Comparison of ENCODE assay signal across 19 mouse cellular contexts in genomic region chr5:43989017-43989416, GRCm38 (mm10). TPM values are rescaled to one million over a fixed set of nuclear protein-coding genes. Genes with fewer than 3 reads are reported as not detected.
DNase-seq lines count a peak whose midpoint lies in the region; ATAC-seq and TF ChIP-seq lines count a peak whose summit lies in the region.
"Had no signal": no experiment of that assay in that cellular context is flagged by ENCODE, and none has a peak within 500 bp of the region (broad histone marks: within the 10 kb centered on the region; RNA-seq: fewer than 3 reads in every experiment).

No protein-coding gene starts in this region.

- H3K9ac ChIP-seq in liver, adult 2 months (ENCODE audit: low read depth, low read length): no peak overlapping the region
- no peak overlapping the region for H3K9ac ChIP-seq in liver, embryonic 11.5 days (ENCODE audit: low read depth, low read length)
- H3K9ac ChIP-seq: embryonic facial prominence, embryonic 13.5 days; liver, embryonic 13.5 days; neural tube, embryonic 15.5 days had no signal

- H3K36me3 ChIP-seq in liver, adult 2 months (ENCODE audit: control insufficient read depth, insufficient read depth, low read length): no peaks in the 10 kb centered on the region
- H3K36me3 ChIP-seq in liver, embryonic 11.5 days (ENCODE audit: control insufficient read depth, insufficient read depth, low read length): no peaks in the 10 kb centered on the region
- H3K36me3 ChIP-seq in thymus, adult 2 months (ENCODE audit: control insufficient read depth, insufficient read depth, low read length): no peaks in the 10 kb centered on the region
- H3K36me3 ChIP-seq in splenic B cell, adult 2 months (ENCODE audit: control insufficient read depth, insufficient read depth, low read length, poor library complexity, severe bottlenecking): no peaks in the 10 kb centered on the region
- H3K36me3 ChIP-seq: embryonic facial prominence, embryonic 13.5 days; liver, embryonic 13.5 days; neural tube, embryonic 15.5 days had no signal

- WGBS in cerebellum, adult 2 months: 80% methylated on average over 5 of the region's 5 CpGs
- WGBS in liver, adult 2 months: 77% methylated on average over 5 of the region's 5 CpGs
- 68% methylated on average over 5 of the region's 5 CpGs for WGBS in liver, embryonic 11.5 days
- WGBS in thymus, adult 2 months: 88% methylated on average over 5 of the region's 5 CpGs

- H3K27ac ChIP-seq in cerebellum, adult 2 months (ENCODE audit: insufficient read depth, low read length): no peak overlapping the region
- no peak overlapping the region for H3K27ac ChIP-seq in liver, adult 2 months (replicated peaks; ENCODE audit: insufficient read depth, low read depth, low read length)
- H3K27ac ChIP-seq in liver, embryonic 11.5 days (ENCODE audit: low read depth, low read length): no peak overlapping the region
- no peak overlapping the region for H3K27ac ChIP-seq in thymus, adult 2 months (ENCODE audit: control insufficient read depth, insufficient read depth, low read length)
- H3K27ac ChIP-seq: embryonic facial prominence, embryonic 13.5 days; forebrain, embryonic 10.5 days; heart, adult 2 months; liver, embryonic 13.5 days; neural tube, embryonic 15.5 days had no signal

- peak; percentile 11; the same call in 1 of the 2 replicates for TF ChIP-seq CTCF in cerebellum, adult 2 months (IDR thresholded peaks at IDR 0.05; ENCODE audit: borderline replicate concordance, insufficient read depth, low read depth, low read length)
- TF ChIP-seq CTCF in liver, adult 2 months (IDR thresholded peaks at IDR 0.05; ENCODE audit: low read depth, low read length): peak; percentile 56
- TF ChIP-seq CTCF in thymus, adult 2 months (IDR thresholded peaks at IDR 0.05; ENCODE audit: borderline replicate concordance, control insufficient read depth, extremely low read depth, insufficient read depth, low read length, poor library complexity): no peak

- H3K4me3 ChIP-seq in cerebellum, adult 2 months (replicated peaks; ENCODE audit: insufficient read depth, low read depth, low read length): no peak overlapping the region
- H3K4me3 ChIP-seq in liver, adult 2 months (ENCODE audit: insufficient read depth, low read depth, low read length): no peak overlapping the region
- no peak overlapping the region for H3K4me3 ChIP-seq in liver, embryonic 11.5 days (ENCODE audit: low read depth, low read length)
- H3K4me3 ChIP-seq in thymus, adult 2 months (ENCODE audit: control insufficient read depth, insufficient read depth, low read length): no peak overlapping the region
- H3K4me3 ChIP-seq: embryonic facial prominence, embryonic 13.5 days; forebrain, embryonic 10.5 days; heart, adult 2 months; liver, embryonic 13.5 days; neural tube, embryonic 15.5 days had no signal

- no peak for ATAC-seq in liver, embryonic 11.5 days (replicated peaks; ENCODE audit: low FRiP score)
- ATAC-seq: activated CD4-positive, CD25-positive, alpha-beta regulatory T cell, adult 4 months had no signal

- H3K9me3 ChIP-seq in liver, embryonic 11.5 days (ENCODE audit: control insufficient read depth, low read length): no peaks in the 10 kb centered on the region
- H3K9me3 ChIP-seq: embryonic facial prominence, embryonic 13.5 days; forebrain, embryonic 10.5 days; liver, embryonic 13.5 days; neural tube, embryonic 15.5 days had no signal

- TF ChIP-seq POLR2A in cerebellum, adult 2 months (IDR thresholded peaks at IDR 0.05; ENCODE audit: borderline replicate concordance, insufficient read depth, low read length): no peak
- no peak for TF ChIP-seq POLR2A in liver, adult 2 months (IDR thresholded peaks at IDR 0.05; ENCODE audit: extremely low read depth, insufficient read depth, low read length)
- no peak for TF ChIP-seq POLR2A in thymus, adult 2 months (IDR thresholded peaks at IDR 0.05; ENCODE audit: control insufficient read depth, extremely low read depth, insufficient read depth, low read length, poor library complexity)

- H3K4me2 ChIP-seq in liver, embryonic 11.5 days: no peak overlapping the region
- H3K4me2 ChIP-seq: embryonic facial prominence, embryonic 13.5 days; liver, embryonic 13.5 days; neural tube, embryonic 15.5 days had no signal

- DNase-seq in cerebellum, adult 2 months: no peak
- DNase-seq in cerebellum, adult 9-11 months: no peak
- DNase-seq in liver, adult 2 months (ENCODE audit: extremely low read depth, low read depth, low spot score): peak; percentile 7
- DNase-seq in liver, embryonic 11.5 days (ENCODE audit: low spot score): no peak
- DNase-seq in thymus, postnatal 0 days (ENCODE audit: low spot score): peak; percentile 29
- no peak for DNase-seq in thymus, adult 2 months
- DNase-seq in splenic B cell, adult 2 months (ENCODE audit: low read depth, low spot score): peak; percentile 60
- DNase-seq in cerebellum, postnatal 25 days: no peak
- DNase-seq: heart, adult 2 months; heart, postnatal 14 days; liver, embryonic 13.5 days; right cerebral cortex, adult 18-20 months had no signal

- no peaks in the 10 kb centered on the region for H3K4me1 ChIP-seq in cerebellum, adult 2 months (ENCODE audit: control insufficient read depth, insufficient read depth, low read length)
- H3K4me1 ChIP-seq in liver, adult 2 months (ENCODE audit: control insufficient read depth, insufficient read depth, low read length): no peaks in the 10 kb centered on the region
- no peaks in the 10 kb centered on the region for H3K4me1 ChIP-seq in liver, embryonic 11.5 days (replicated peaks; ENCODE audit: control insufficient read depth, insufficient read depth, low read length)
- no peaks in the 10 kb centered on the region for H3K4me1 ChIP-seq in thymus, adult 2 months (replicated peaks; ENCODE audit: control insufficient read depth, insufficient read depth, low read length)
- H3K4me1 ChIP-seq: embryonic facial prominence, embryonic 13.5 days; liver, embryonic 13.5 days; neural tube, embryonic 15.5 days had no signal

- no peaks in the 10 kb centered on the region for H3K79me2 ChIP-seq in liver, adult 2 months (ENCODE audit: control insufficient read depth, insufficient read depth, low read length)

- H3K27me3 ChIP-seq in cerebellum, adult 2 months (ENCODE audit: control insufficient read depth, insufficient read depth, low read length): no peaks in the 10 kb centered on the region
- H3K27me3 ChIP-seq in liver, adult 2 months (ENCODE audit: control insufficient read depth, insufficient read depth, low read length): no peaks in the 10 kb centered on the region
- H3K27me3 ChIP-seq in liver, embryonic 11.5 days (replicated peaks; ENCODE audit: control insufficient read depth, insufficient read depth, low read length): no peaks in the 10 kb centered on the region
- no peaks in the 10 kb centered on the region for H3K27me3 ChIP-seq in thymus, adult 2 months (ENCODE audit: control insufficient read depth, insufficient read depth, low read length)
- no peaks in the 10 kb centered on the region for H3K27me3 ChIP-seq in splenic B cell, adult 2 months (ENCODE audit: control insufficient read depth, insufficient read depth, low read length, poor library complexity, severe bottlenecking)
- H3K27me3 ChIP-seq: embryonic facial prominence, embryonic 13.5 days; liver, embryonic 13.5 days; neural tube, embryonic 15.5 days had no signal

RNA-seq across cellular contexts. Expression of gene Fgfbp1, which starts 7.4 kb away (rescaled TPM):
- polyA plus RNA-seq in cerebellum, adult 2 months (2012; rRNA removed): 0.67 and 2.0 TPM in 2 replicates
- total RNA-seq in liver, adult 2 months (2014; rRNA removed): not detected in 2 replicates
- polyA plus RNA-seq in liver, adult 2 months (2012; rRNA removed): not detected in 2 replicates
- not detected in 2 replicates for polyA plus RNA-seq in liver, embryonic 11.5 days (2014; fragmentation: Nextera tagmentation; extraction: Ambion mirVana)
- polyA plus RNA-seq in thymus, postnatal 0 days (2015; fragmentation: Nextera tagmentation; extraction: Ambion mirVana): 5.0 and 7.2 TPM in 2 replicates
- 0.69 and 0.78 TPM in 2 replicates for polyA plus RNA-seq in thymus, adult 2 months (2012; rRNA removed)
- total RNA-seq: adrenal gland, postnatal 36 days; heart, adult 2 months; megakaryocyte-erythroid progenitor cell, adult 5-6 weeks; MEL had no signal
- polyA plus RNA-seq: activated CD4-positive, CD25-positive, alpha-beta regulatory T cell, adult 4 months had no signal

Comparison
In these comparisons a context has a peak if more than half of its experiments do, and no peak if none do; other contexts are left out.
1. DNase-seq: peak in liver, adult 2 months (single experiment), thymus, postnatal 0 days (single experiment) and splenic B cell, adult 2 months (single experiment); none in cerebellum, adult 2 months (0 of 2), cerebellum, adult 9-11 months (single experiment), liver, embryonic 11.5 days (single experiment), thymus, adult 2 months (single experiment) and cerebellum, postnatal 25 days (0 of 2).